Mouse (Mus musculus): Measurements from ENCODE around the gene Stt3b. TPM values are rescaled to one million over a fixed set of nuclear protein-coding genes. Genes with fewer than 3 reads are reported as not detected.

Gene Stt3b
- polyA plus RNA-seq, 1 experiment from 2014 or later: 101 TPM

- Histone ChIP-seq H3K4me2 (no peak overlapping the region), H3K27me3 (no peaks in the 10 kb centered on the region), H3K4me1 (no peaks in the 10 kb centered on the region), H3K9me3 (no peaks in the 10 kb centered on the region), H3K36me3 (replicated peaks) (peaks cover 81% of the 10 kb centered on the region), H3K27ac (no peak overlapping the region), H3K4me3 (replicated peaks) (no peak overlapping the region), H3K9ac (no peak overlapping the region)
- no peak for ATAC-seq (ENCODE audit: low FRiP score)
- 94% methylated on average over 5 of the region's 5 CpGs for WGBS
Observed at GRCm38 (mm10) chr9:115249145-115249544, 61.1 kb downstream of the Stt3b start.

DNA sequence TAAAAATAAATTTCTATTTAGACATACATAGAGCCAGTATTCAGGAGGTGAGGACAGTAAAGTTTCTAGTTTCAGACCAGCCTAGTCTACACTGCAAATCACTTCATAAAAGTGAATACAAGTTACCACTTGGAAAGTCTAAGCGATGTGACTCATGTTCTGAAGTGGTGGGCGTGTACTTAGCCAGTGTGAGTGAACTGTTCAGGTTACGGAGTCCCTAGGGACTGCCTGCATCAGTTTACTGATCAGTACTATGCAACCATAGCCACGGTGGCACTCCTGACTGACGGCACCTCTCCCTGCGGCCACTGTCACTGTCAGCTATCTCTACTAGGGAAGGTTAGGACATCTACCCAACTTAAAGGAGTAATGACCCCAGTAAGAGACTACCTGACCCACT, 65.1 kb downstream of the Stt3b start:
- no peak for ATAC-seq (ENCODE audit: low FRiP score)
- H3K27me3 ChIP-seq: no peaks in the 10 kb centered on the region
- H3K9me3 ChIP-seq: no peaks in the 10 kb centered on the region
- no peak overlapping the region for H3K27ac ChIP-seq
- WGBS: 91% methylated on average over 6 of the region's 6 CpGs
- no peaks in the 10 kb centered on the region for H3K4me1 ChIP-seq
- no peak overlapping the region for H3K4me3 ChIP-seq (replicated peaks)
- no peak overlapping the region for H3K9ac ChIP-seq
- peaks cover 90% of the 10 kb centered on the region for H3K36me3 ChIP-seq (replicated peaks)
- H3K4me2 ChIP-seq: no peak overlapping the region

DNA sequence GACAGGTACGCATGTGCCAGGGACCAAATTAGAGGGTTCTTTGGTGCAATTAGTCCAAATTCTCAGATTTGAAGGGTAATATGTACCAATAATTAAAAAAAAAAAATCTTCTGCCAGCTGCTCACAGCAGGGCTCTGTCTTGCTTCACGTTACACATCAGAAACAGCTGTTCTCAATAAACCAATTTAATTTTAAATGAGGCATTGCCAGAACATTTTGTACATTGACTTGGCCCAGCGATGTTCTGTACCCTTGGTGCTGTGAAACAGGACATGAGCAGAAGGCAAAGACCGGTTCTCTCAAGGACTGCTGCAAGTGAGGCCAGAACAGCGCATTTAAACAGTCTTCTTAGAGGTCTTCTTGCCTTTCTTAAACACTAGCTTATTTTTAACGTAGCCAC, 66.6 kb downstream of the Stt3b start:
- H3K27ac ChIP-seq: no peak overlapping the region
- ATAC-seq (ENCODE audit: low FRiP score): no peak
- no peak overlapping the region for H3K4me2 ChIP-seq
- no peak overlapping the region for H3K9ac ChIP-seq
- WGBS: 89% methylated on average over 6 of the region's 6 CpGs
- no peaks in the 10 kb centered on the region for H3K27me3 ChIP-seq
- H3K9me3 ChIP-seq: no peaks in the 10 kb centered on the region
- H3K4me1 ChIP-seq: no peaks in the 10 kb centered on the region
- peaks cover 90% of the 10 kb centered on the region for H3K36me3 ChIP-seq (replicated peaks)
- H3K4me3 ChIP-seq (replicated peaks): no peak overlapping the region

- H3K9ac ChIP-seq: no peak overlapping the region
- no peak overlapping the region for H3K27ac ChIP-seq
- no peaks in the 10 kb centered on the region for H3K9me3 ChIP-seq
- peaks cover 54% of the 10 kb centered on the region for H3K36me3 ChIP-seq (replicated peaks)
- ATAC-seq (ENCODE audit: low FRiP score): no peak
- H3K4me1 ChIP-seq: no peaks in the 10 kb centered on the region
- H3K4me3 ChIP-seq (replicated peaks): no peak overlapping the region
- no peak overlapping the region for H3K4me2 ChIP-seq
- no peaks in the 10 kb centered on the region for H3K27me3 ChIP-seq
- 94% methylated on average over 5 of the region's 5 CpGs for WGBS
Observed at GRCm38 (mm10) chr9:115239861-115240260, 70.4 kb downstream of the Stt3b start.

GRCm38 (mm10) chr9:115237943-115238342, 72.3 kb downstream of the Stt3b start:
- Histone ChIP-seq H3K9ac (no peak overlapping the region), H3K9me3 (no peaks in the 10 kb centered on the region), H3K4me1 (no peaks in the 10 kb centered on the region), H3K36me3 (replicated peaks) (peaks cover 35% of the 10 kb centered on the region), H3K27ac (no peak overlapping the region), H3K27me3 (no peaks in the 10 kb centered on the region), H3K4me2 (no peak overlapping the region), H3K4me3 (replicated peaks) (no peak overlapping the region)
- no peak for ATAC-seq (ENCODE audit: low FRiP score)

DNA sequence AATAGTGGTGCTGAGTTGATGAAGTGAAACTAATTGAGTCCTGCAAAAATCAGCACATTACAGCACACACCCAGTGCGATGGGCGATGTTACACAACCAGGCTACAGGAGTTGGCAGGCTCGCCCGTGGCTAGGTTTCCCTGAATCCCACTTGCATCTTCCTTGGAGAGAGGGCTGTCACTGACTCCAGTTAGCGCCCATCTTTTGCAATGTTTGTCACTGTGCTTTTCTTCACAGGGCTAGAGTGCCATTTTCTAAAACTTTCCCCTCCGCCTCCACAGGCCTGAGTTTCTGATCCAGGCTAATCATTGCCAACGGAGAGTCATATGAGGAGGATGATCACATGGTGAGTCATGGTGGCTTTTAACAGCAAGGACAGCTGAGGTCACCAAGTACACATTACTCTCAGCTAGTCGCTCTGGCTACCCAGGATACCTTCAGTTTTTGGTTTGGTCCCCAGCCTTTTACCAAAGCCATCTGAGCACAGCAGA, 73.8 kb downstream of the Stt3b start:
- Histone ChIP-seq H3K4me2 (no peak overlapping the region), H3K4me3 (replicated peaks) (no peak overlapping the region), H3K36me3 (replicated peaks) (peaks cover 25% of the 10 kb centered on the region), H3K27me3 (no peaks in the 10 kb centered on the region), H3K4me1 (no peaks in the 10 kb centered on the region), H3K27ac (no peak overlapping the region), H3K9me3 (no peaks in the 10 kb centered on the region), H3K9ac (no peak overlapping the region)
- 93% methylated on average over 8 of the region's 8 CpGs for WGBS
- no peak for ATAC-seq (ENCODE audit: low FRiP score)

DNA sequence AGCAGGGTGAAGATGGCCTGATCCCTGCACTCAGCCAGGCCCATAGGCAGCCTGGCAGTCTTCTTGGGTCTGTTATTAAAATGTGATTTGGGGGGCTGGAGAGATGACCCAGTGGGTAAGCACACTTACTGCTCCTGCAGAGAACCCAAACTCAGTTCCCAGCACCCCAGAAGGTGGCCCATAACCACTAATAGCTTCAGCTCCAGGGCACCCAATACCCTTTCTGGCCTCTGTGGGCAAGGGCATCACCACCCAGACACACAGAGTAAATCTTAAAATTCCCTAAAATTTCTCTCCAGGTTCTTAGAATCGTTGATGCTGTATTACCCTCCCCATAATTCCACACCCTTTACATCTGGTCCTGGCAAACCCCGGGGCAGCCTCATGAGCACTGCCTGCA, 75.7 kb downstream of the Stt3b start:
- ATAC-seq (ENCODE audit: low FRiP score): no peak
- Histone ChIP-seq H3K9me3 (no peaks in the 10 kb centered on the region), H3K27me3 (no peaks in the 10 kb centered on the region), H3K4me2 (no peak overlapping the region), H3K4me1 (peaks cover 6% of the 10 kb centered on the region; the same call in 1 of the 2 replicates), H3K36me3 (replicated peaks) (peaks cover 8% of the 10 kb centered on the region; the same call in 1 of the 2 replicates), H3K4me3 (replicated peaks) (no peak overlapping the region), H3K9ac (no peak overlapping the region), H3K27ac (no peak overlapping the region)
- 94% methylated on average over 2 of the region's 2 CpGs for WGBS

DNA sequence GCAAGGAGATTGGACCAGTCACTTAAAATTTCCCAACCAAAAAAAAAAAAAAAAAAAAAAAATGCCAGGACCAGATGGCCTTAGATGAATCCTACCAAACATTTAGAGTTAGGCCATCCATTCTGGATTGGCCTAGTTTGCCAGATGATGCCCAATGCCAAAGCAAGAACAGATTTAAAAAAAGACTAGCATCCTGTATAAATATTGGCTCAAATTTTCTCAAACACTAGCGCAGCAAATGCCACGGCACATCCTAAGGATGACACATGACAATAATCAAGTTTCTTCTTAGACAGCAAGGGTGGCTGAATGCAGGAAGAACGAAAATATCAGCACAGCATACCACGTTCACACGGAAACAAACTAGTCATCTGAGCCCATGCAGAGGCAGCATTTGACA, 76.5 kb downstream of the Stt3b start:
- Histone ChIP-seq H3K27me3 (no peaks in the 10 kb centered on the region), H3K36me3 (replicated peaks) (0 out of 2 replicates have a peak, but pooled peaks cover under 1% of the 10 kb centered on the region), H3K9me3 (no peaks in the 10 kb centered on the region), H3K27ac (no peak overlapping the region), H3K4me2 (no peak overlapping the region), H3K4me1 (peaks cover 6% of the 10 kb centered on the region; the same call in 1 of the 2 replicates), H3K9ac (no peak overlapping the region), H3K4me3 (replicated peaks) (no peak overlapping the region)
- ATAC-seq (ENCODE audit: low FRiP score): no peak
- WGBS: 97% methylated on average over 5 of the region's 5 CpGs

DNA sequence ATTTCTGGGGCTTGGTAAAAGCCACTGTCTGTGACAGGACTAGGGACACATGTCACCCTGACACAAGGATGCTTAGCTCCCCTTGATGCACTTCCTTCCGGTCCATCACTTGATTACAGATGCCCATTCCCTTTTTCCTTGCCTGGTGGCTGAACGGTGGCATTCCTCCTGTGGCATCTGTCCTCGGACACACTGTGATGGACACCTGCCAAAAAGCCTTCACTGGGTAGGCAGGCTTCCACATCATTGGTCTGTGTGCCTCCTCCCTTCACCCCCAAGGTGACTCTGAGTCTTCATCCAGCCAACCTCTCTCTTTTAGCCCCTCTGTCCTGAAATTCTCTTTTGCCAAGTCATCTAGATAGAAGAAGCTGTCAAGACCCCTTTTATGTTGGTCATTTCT, 78.7 kb downstream of the Stt3b start:
- Histone ChIP-seq H3K4me3 (replicated peaks) (no peak overlapping the region), H3K9me3 (no peaks in the 10 kb centered on the region), H3K27ac (no peak overlapping the region), H3K9ac (no peak overlapping the region), H3K27me3 (no peaks in the 10 kb centered on the region), H3K4me2 (no peak overlapping the region), H3K4me1 (peaks cover 6% of the 10 kb centered on the region; the same call in 1 of the 2 replicates), H3K36me3 (replicated peaks) (no peaks in the 10 kb centered on the region)
- WGBS: 89% methylated on average over 3 of the region's 3 CpGs
- ATAC-seq (ENCODE audit: low FRiP score): no peak

DNA sequence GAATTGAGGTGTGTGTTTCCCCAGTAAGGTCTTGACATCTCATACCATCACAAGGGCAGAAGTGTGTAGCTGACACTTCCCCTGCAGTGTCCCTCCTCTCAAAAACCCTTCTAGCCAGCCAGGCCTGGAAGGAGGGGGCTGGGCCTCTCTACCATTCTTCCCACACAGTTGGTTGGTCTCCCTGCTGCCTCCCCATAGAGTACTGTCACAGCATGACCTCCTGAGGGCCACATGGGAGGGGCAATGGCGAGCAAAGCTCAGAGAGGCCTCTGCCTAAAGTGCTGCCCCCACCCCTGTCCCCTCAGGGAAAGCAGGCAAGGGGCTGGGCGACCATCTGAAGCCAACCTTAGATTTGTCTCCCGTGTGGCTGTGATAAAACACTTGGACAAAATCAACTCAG, 80.1 kb downstream of the Stt3b start:
- H3K27me3 ChIP-seq: no peaks in the 10 kb centered on the region
- WGBS: 10% methylated on average over 3 of the region's 3 CpGs
- no peaks in the 10 kb centered on the region for H3K9me3 ChIP-seq
- H3K27ac ChIP-seq: no peak overlapping the region
- H3K4me1 ChIP-seq: peaks cover 8% of the 10 kb centered on the region
- H3K36me3 ChIP-seq (replicated peaks): no peaks in the 10 kb centered on the region
- H3K4me3 ChIP-seq (replicated peaks): no peak overlapping the region
- no peak overlapping the region for H3K9ac ChIP-seq
- no peak overlapping the region for H3K4me2 ChIP-seq
- ATAC-seq (ENCODE audit: low FRiP score): no peak

DNA sequence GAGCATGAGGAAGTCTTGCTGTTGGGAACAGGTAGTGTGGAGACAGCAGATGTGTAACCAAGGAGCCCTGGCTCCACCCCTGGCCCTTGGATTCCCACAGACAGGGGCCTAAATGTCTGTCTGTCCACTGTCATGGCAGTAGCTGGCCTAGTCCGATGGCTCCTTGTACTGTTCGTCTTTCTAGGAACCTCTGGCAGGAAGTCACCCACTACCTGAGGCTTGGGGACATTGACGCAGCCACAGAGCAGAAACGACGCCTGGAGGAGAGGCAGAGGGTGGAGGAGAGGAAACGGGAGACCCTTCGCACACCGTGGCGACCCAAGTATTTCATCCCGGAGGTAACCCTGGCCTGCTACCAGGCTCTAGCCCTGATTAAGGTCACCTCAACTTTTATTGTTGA, 80.5 kb downstream of the Stt3b start:
- Histone ChIP-seq H3K27ac (no peak overlapping the region), H3K36me3 (replicated peaks) (no peaks in the 10 kb centered on the region), H3K4me3 (replicated peaks) (no peak overlapping the region), H3K4me2 (no peak overlapping the region), H3K4me1 (peaks cover 13% of the 10 kb centered on the region), H3K9ac (no peak overlapping the region), H3K9me3 (no peaks in the 10 kb centered on the region), H3K27me3 (no peaks in the 10 kb centered on the region)
- 76% methylated on average over 10 of the region's 10 CpGs for WGBS
- no peak for ATAC-seq (ENCODE audit: low FRiP score)

DNA sequence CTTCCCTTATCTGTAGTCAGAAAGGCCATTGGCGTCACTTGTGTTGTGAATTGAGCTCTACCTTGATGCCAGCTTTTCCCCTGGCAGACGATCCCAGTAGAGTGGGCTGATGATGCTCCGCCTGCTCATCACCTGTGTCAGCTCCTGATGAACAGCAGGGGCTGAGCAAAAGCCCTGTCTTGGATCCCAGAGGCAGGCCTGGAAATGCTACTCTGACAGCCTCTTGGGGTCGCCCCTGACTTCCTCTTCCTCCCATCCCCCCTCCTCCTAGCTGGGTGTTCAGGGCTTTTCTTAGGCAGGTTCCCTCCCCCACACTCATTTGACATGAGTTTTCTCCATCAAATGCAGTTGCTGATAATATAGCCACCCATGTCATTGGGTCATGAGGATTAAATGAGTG, 81.1 kb downstream of the Stt3b start:
- Histone ChIP-seq H3K4me1 (peaks cover 16% of the 10 kb centered on the region), H3K9me3 (no peaks in the 10 kb centered on the region), H3K4me3 (replicated peaks) (no peak overlapping the region), H3K4me2 (no peak overlapping the region), H3K9ac (no peak overlapping the region), H3K36me3 (replicated peaks) (no peaks in the 10 kb centered on the region), H3K27ac (no peak overlapping the region), H3K27me3 (no peaks in the 10 kb centered on the region)
- ATAC-seq (ENCODE audit: low FRiP score): no peak
- 69% methylated on average over 4 of the region's 4 CpGs for WGBS

DNA sequence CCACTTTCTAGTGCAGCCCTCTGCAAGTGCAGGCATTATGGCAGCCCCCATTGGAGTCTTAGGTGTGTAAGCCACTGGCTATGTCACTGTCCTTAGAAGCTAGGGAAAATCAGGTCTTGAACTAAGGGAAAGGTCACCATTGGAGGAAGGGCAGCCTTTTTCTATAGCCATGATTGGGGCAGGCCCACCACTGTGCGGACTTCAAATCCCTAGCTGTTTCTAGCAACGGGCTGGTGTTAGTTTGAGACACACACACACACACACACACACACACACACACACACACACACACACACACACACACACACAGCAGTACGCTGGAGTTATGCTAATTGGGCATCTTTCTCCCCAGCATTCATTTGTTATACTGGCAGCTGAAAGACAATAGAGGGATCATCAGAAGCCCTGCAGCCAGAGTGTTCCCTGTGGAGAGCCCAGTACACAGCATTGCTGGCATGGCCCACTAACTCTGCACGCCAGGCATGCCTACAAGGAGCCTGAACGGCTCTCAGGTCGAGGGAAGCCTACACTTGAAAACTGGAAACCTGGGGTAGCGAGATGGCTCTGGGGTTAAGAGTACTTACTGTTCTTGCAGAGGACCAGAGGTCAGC, 85.4 kb downstream of the Stt3b start:
- Histone ChIP-seq H3K4me2 (no peak overlapping the region), H3K4me1 (peaks cover 10% of the 10 kb centered on the region), H3K9me3 (no peaks in the 10 kb centered on the region), H3K9ac (no peak overlapping the region), H3K4me3 (replicated peaks) (no peak overlapping the region), H3K36me3 (replicated peaks) (no peaks in the 10 kb centered on the region), H3K27ac (no peak overlapping the region), H3K27me3 (no peaks in the 10 kb centered on the region)
- 9% methylated on average over 7 of the region's 7 CpGs for WGBS
- peak; percentile 53; the same call in 1 of the 2 replicates for ATAC-seq (ENCODE audit: low FRiP score)

Measured in forebrain, embryonic 12.5 days (tissue).